Mouse (Mus musculus) kidney, postnatal 0 days (tissue): ENCODE measurements around the gene Cldn34b2. TPM values are rescaled to one million over a fixed set of nuclear protein-coding genes. Genes with fewer than 3 reads are reported as not detected.

Source experiments
- polyA plus RNA-seq: library from polyadenylated mRNA; unstranded; fragments of >200 nt; fragmentation: Nextera tagmentation; extraction: Ambion mirVana; gene quantifications from 2 replicates; pipeline ENCODE4 v1.2.1, GENCODE M21; 2015

Cldn34b2 gene
- polyA plus RNA-seq, 1 experiment from 2014 or later: not detected

Other genes starting within 250 kb of the Cldn34b2 start
- not detected in 2 replicates for gene Cldn34b1, start 238.1 kb downstream of the Cldn34b2 start, polyA plus RNA-seq
- not detected in 2 replicates for gene Magea6, start 192.4 kb downstream of the Cldn34b2 start, polyA plus RNA-seq
- not detected in 2 replicates for gene Magea3, start 178.9 kb downstream of the Cldn34b2 start, polyA plus RNA-seq
- not detected in 2 replicates for gene Magea8, start 132.6 kb downstream of the Cldn34b2 start, polyA plus RNA-seq
- gene Magea5, start 65.3 kb downstream of the Cldn34b2 start, polyA plus RNA-seq: not detected in 2 replicates
- gene Magea1, start 38.6 kb downstream of the Cldn34b2 start, polyA plus RNA-seq: not detected in 2 replicates
- gene Magea2, start 34.7 kb downstream of the Cldn34b2 start, polyA plus RNA-seq: not detected in 2 replicates
- gene Sat1, start 88.0 kb upstream of the Cldn34b2 start, polyA plus RNA-seq: 510 and 558 TPM in 2 replicates
- gene Acot9, start 134.0 kb upstream of the Cldn34b2 start, polyA plus RNA-seq: 63.9 and 66.5 TPM in 2 replicates
- gene Prdx4, start 212.3 kb upstream of the Cldn34b2 start, polyA plus RNA-seq: 281 and 291 TPM in 2 replicates